Mouse (Mus musculus) telencephalon, adult 2 months (tissue): Measurements from ENCODE around the gene Mitf.

Experiments used
- DNase-seq: peaks from one replicate; pipeline ENCODE4 v3.0.0-alpha.2; 2011; ENCODE audit warnings: low read depth, low spot score

Gene Mitf

DNA sequence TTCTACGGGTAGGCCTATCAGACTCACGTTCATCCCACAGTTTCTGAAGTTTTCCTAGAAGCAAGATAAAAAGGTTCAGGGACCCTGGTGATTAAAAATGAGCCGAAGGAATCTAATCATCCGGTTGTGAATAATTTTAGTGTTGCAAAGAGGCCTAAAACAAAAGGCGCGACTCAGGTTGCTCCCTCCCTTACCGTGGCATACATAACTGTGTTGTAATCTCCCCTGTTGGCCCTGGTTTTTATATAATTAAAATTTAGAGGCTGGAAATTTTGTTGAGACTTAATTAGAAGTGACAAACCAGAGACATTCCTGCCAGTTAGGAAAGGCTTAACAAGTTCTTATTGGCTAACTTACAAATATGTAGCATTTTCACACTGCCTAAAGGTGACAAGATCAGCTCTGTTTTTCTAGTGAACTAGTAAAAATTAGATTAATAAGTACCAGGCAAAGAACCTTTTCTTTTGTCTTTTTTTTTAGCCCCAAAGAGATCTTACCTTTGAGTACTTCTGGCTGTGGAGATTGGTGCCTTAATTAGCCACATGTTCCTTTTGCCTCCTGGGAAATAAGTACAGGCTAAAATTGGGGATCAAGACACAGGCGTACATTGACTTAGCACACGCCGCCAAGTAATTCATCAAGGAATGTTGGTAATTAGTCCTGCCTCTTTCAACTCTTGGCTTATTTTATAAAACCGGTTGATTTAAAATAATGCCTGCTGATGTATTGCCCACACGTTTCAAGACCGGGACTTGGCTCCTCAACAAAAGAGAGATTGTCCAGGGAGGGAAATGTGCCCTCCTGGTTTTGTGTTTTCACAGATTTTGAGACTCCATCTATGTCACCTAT lies 143.4 kb downstream of the Mitf start:
- no peak for DNase-seq

DNA sequence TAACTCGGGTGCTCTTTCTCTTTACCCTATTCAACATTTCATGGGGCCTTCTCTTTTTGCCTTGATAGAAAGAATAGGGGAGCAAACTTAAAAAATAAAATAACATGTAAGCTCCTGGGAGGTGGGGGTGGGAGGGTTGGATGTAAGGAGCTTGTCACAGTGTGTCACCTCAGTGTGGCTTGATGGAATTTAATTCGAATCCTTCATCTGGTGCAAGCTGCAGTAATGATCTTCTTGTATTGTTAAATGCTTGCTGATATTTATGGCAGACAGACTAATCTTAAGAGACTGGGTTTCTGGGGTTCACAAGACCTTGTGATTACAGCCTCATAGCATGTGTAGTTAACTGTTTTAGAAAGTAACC lies 144.0 kb downstream of the Mitf start:
- DNase-seq: no peak

DNA sequence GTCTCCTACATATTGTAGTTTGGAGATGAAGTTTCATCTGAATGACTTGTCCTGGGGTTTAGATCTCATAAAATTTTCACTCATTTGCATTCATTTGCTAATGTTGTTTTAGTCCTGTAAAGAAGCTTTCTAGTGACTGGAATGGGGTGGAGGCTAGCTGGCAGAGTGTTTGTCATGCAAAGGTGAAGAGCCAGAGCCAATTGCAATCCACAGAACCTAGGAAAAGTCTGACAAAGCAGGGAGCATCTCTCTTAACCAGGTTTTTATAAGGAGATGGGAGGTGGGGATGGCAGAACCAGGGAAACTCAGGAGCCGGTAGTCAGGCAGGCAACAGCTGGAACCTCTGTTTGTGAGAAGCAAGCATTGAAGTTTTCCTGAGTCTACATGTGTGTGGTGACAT lies 144.9 kb downstream of the Mitf start:
- no peak for DNase-seq

DNA sequence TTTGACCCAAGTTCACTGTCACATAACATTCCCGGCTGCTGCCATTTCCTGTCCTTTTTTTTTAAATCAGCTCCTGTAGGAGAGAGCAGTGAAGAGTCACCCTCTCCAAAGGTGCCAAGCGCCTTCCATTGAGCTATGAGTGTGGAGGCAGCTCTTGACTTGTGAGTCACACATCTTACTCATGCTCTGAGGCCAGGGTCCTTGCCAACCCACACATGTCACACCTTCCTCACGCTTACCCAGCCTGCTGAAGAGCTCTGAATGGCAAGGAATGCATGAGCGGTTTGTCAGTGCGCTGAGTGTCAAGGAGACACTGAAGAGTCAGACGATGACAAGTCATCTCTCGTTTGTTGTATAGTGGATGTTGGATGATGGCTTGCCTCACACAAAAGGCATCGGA lies 146.0 kb downstream of the Mitf start:
- peak; percentile 24 for DNase-seq

DNA sequence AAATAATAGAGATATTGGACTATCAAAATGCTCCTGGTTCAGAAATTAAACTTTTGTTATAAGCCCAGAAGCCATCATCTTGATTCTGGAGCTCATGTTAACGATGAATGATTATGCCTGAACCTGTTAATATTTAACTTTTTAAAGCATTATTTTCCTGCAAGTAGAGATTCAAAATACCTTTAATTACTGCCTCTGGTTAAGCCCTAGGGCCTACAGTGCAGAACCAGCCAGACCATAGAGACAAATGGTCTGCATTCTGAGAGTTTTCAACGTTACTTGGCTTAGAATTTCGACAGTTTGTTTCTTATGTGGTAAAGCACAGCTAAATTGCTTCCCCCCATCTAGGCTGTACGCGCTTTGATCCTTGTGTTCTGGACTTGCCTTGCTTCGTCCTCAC lies 149.3 kb downstream of the Mitf start:
- DNase-seq: no peak

DNA sequence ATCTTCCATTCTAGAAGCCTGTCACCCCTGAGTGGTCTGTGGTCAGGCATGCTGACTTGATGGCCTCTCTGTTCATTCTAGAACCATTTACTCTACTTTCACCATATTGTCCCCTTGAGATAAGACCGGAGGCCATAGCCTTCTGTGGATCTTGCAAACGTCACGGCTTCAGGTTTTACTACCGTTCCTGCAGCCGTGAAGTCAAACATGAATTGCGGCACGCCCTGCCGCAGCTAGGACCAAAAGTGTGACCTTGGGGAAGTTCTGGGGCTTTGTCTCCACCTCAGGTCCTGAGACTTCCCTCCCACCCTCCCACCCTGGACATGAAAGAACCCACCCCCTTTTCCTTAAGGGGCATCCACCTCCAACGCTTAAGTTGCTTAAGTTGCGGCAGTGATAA lies 149.8 kb downstream of the Mitf start:
- DNase-seq: no peak

DNA sequence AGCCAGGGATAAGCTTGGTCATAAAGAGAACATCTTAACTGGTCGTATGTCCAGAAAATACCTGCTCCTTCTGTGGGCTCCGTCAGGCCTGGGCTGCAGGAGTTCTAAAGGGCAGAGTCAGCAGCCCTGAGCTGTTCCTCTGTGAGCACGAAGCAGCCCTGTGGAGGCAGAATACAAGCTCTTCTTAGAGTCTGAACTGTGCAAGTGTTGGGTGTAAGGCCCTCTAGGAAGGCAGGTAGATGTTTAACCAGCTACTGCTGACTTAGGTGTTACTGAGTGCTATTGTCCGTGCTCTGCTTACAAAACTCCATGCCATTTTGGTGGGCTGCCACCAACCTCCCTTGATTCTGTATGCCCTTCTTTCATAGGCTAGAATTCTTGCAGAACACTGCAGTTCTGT lies 151.4 kb downstream of the Mitf start:
- DNase-seq: no peak

DNA sequence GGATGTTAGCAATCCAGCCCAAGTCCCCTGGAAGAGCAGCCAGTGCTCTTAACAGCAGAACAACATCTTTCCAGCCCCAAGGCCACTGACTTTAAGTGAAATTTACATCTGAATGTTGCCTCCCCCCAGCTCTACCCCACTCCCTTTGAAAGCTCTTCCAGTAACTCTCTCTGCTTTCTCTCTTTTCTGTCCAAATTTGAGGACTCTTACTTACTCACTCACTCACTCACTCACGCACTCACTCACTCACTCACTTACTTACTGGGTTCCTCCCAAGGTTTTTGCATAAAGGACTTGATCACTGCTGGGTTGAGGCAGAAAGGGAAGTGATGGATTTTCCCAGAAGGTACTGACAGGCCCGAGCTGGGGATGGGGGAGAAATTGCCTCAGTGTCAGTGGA lies 154.9 kb downstream of the Mitf start:
- DNase-seq: no peak

DNA sequence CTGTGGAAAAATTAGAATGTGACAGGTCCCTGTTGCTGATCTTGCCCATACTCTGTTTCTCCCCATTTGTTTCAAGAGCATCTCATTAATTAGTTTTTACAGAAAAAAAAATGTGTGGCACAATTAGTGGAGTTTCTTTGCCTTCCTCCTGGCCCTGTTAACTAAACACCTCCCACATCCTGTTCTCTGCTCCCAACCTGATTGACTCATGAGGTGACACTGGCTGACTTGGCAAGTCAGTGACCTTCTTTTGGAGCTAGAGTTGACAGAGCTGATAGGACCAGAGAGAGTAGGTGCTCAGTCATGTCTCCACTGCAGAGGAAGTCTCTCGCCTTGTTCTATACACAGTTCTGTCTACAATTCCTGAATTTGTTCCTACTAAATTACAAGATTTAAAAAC lies 155.5 kb downstream of the Mitf start:
- no peak for DNase-seq

DNA sequence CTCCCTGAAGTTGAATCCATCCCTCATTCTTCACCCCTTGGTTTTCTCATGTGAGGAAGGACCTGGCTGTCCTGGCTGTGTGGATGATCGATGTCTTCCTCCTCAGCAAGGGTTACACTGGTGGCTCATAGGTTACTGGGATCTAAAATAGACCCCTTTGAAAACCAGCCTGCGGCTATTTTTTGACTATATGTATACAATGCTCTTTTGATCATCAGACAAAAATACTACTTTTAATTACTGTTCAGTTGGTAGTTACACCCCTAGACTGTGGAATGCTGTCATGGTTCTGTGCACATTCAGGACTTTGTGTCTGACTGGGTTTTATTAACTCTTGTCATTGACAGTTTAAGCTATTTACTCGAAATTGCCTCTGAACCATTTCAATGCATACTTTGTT lies 157.9 kb downstream of the Mitf start:
- DNase-seq: no peak

DNA sequence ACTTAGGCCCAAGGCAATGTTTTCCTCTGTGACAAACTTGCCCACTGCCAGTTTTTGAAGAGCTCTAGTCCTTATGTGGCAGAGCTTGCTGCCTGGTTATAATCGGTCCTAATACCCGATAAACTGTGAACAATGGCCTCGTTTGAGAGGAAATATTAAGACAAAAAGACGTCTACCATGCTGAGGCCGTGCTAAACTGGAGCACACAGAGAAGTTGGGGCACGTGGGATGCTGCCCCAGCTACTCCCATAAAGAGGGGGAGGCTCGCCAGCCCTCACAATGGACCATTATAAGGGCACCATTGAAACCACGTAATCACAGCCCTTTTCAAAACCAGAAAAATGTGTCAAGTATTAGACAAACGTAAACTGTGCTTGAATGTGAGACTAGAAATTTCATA lies 174.8 kb downstream of the Mitf start:
- no peak for DNase-seq

DNA sequence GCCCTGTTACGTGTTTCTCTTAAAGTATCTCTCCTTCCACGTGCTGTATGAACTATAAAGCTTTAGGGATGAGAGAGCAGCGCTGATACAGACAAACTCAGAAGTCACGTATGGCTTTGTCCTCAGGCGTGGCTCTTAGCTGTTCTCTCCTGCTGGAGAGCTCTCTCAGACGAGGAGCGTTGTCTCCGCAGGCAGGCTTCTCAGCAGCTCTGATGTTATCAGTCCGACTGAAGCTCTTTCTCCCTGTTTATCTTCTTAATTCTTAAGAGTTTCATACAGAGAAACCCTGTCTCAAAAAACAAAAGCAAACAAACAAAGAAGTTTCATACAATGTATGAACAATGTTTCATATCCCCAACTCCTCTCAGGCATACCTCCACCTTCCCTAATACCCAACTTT lies 178.8 kb downstream of the Mitf start:
- no peak for DNase-seq

DNA sequence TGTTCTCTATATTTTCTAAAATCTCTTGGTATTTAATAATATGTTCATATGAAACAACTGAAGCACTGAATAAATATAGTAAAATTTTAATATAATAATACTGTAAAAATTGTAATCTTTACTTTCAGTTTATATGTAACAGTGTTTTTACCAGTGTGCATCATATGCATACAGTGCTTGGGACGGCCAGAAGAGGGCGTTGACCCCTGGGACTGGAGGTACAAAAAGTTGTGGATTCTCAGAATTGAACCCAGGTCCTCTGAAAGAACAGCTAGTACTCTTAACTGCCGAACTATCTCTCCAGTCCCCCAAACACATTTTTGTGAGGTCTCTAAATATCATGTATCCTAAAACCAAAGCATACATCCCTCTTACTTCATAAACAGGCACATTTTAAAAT lies 179.6 kb downstream of the Mitf start:
- DNase-seq: no peak

DNA sequence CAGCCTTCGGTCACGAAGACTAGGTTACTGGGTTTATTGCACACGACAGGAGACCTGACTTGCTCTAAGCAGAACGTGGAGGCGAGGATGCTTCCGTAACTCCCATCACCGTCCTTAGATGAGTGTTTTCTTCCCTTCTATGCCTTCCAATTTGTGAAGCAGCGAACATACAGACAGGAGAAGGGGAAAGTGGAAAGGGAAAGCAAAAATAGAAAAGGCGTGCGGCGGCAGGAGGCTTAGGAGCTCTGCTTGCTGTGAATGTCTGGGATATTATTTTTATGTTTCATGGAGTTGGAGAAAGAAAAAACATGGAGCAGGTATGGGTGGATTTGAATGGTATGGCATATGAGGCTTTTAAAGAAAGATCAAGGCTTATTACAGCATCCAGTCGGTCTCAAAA lies 186.7 kb downstream of the Mitf start:
- peak; percentile 40 for DNase-seq

DNA sequence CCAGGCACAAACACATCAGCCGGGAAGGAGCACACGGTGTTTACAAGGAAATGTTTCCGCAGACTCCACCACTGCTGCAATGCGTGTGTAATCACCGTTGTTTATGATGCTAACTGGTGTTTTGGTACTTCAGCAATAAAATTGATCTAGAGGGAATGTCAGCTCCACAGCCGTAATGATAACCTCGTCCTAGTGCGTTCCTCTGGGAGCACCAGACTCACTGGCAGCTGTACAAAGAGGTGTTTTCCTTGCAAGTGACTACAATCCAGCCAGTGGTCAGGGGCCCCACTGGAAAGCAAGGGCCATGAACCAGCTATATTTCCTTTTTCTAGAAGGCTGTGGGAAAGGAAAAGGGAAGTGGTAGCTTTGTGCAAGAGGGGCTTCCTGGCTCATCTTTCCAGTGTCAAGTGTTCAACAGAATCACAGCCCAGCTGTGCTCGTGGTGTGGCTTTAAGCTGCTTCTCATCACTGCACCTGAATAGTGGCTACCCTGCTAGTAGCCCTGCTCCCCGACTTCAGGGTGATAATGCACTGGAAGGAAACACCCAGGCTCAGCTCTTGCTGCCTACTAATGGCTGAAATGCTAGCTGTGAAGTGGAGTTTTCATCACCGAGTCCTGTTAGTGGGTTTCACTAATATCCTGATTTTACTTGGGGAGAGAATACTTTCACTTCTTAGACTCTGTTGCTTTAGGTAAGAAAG lies 188.9 kb downstream of the Mitf start:
- no peak for DNase-seq

DNA sequence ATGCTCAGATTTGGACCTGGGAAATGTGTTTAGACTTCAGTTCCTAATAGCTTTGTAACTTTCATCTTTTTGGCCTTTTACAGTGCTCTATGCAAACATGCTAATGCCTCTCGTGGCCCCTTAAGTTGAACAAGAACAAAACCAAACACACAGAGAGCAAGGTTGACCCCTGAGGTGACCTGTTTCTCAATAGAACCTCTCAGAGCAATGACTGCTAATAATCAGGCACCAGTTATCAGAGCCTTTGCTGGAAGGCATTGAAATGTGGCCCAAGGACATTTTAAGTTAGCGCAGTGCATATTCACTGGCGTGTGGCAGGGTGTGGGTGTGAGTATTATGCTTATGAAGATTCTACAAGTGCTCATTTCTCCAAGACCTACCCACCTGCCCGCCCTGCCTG lies 194.7 kb downstream of the Mitf start:
- no peak for DNase-seq

DNA sequence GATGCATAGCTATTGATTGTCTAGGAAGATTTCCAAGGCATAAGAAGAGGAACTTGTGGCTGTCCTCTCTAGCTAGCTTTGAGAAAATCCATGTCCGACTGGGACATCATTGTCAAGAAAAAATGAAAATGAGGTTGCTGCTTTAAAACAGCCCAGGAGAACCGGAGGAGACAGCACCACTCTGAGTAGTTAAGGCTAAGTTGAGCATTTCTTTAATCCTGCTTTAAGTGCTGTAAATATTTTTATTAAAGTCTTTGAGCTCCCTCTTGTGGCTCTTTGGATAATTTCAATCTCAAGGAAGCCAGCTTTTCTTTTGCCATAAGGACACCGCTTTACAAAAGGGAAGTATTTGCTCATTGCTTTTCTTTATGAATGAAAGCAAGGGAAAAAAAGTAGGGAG lies 196.3 kb downstream of the Mitf start:
- DNase-seq: peak; percentile 68

DNA sequence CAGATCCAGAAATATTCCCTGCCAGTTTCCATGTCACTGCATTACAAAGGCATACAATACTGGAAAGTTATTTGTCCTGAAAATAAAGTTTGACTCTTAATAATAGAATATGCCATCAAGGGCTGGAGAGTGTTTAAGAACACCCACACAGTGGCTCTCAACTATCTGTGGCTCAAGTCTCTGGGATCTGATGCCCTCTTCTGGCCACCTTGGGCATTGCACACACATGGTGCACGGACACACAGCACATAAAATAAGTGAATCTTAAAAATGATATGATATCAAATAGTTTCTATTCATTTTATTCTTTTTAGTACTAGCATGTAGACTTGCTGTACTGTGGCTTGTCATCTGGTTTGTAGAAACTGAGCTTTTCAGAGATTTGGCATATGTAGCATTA lies 198.7 kb downstream of the Mitf start:
- DNase-seq: no peak

DNA sequence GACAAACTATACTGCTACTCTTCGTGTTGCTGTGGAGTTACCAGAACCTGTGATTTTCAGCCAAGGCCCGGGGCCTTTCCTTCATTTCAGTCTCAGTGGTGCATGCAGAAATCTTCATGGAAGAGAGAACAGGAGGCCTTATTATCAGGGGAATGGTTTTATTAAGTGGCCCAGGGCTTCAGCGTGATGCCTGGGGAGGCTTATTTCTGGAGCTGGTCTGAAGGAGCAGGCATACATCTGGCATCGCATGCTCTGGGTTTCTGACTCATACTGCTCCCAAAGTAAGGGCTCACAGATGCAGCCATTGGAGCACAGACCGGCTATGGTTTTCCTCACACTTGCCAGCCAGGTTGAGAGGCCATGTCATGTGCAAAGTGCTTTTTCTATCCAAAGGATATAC lies 208.2 kb downstream of the Mitf start:
- DNase-seq: no peak

DNA sequence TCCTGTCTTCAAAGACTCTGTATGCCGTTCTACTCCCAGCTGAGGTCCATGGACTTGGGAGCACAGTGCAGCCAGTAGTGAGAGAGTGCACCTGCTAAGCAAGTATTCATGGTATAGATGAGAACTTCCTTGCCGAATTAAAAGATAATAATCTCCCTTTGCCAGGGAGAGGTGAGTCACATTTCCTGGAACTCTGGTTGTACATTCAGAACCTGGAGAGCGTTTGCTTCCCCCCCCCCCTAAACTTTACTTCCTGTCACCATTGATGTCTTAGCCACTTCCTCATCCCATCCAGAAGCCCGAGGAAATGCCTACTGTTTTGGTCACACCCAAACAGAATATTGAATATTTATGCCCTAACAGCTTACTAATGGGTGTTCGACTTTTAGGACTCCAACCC lies 209.0 kb downstream of the Mitf start:
- DNase-seq: no peak

DNA sequence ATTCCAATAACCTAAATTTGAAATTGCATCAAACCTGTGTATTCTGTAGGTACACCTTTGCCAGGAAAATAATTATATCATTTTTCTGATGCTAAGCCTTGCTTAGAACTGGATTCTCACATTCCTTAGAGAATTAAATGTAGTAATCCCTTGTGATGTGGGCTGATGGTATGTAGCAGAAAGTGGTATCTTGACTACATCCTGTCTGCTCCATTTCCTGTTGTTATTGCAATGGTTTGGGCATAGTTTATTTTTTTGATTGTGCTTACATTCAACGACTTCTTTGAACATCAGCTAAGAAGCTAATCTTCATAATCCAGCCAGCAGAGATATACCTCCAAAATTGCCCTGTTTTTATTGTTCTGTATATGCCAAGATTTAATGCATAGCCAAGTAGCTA lies 217.0 kb downstream of the Mitf start:
- DNase-seq: no peak

DNA sequence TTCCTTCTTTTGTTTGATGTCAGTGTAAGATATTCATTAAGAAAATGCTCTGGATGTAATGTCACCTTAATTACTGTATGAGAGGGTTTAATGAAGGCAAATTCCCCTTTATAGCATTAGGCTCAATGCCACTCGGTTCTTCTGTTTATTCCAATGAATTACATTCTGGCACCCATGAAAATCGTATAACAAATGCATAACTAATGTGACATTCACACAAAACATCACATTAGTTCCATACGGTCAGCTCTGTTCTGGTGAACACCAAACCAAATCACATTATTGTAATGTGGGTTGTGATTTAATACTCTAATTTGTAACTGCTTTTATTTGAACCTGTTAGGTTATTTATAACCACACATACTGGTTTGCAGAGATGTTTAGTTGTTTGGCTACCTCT lies 231.7 kb downstream of the Mitf start:
- DNase-seq: no peak

DNA sequence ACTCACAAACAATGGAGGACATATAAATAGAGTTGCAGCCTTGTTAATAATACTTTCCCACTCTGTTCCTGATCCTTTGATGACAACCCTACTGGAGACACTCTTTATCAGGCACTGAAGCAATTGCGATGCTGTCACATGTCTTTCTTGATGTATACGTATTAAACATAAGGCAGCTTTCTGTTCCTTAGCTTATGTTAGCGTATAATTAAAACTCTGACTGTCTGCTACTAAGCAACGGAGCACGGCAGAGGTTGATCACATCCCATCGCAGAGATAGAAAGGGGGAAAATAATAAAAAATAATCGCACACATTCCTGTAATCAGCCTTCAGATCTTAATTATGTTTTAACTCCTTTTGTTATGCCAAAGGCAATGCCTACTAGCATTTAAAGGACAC lies 234.9 kb downstream of the Mitf start:
- no peak for DNase-seq
